Mouse (Mus musculus) A20 (cell line): ENCODE data around the gene Gm281.

Experiments
- DNase-seq: peaks from one replicate; pipeline ENCODE4 v3.0.0-alpha.2; 2011; ENCODE audit warnings: low read depth, low spot score

The Gm281 gene

GRCm38 (mm10) chr14:13812801-13813479, 101.3 kb downstream of the Gm281 start:
- DNase-seq, result no peak

- DNase-seq, result no peak
Measured at GRCm38 (mm10) chr14:13790446-13790845, 123.8 kb downstream of the Gm281 start.

- DNase-seq, result no peak
Measured at GRCm38 (mm10) chr14:13790001-13790400, 124.3 kb downstream of the Gm281 start.

GRCm38 (mm10) chr14:13782970-13783369, 131.3 kb downstream of the Gm281 start:
- DNase-seq, result no peak

- DNase-seq, result no peak
Measured at GRCm38 (mm10) chr14:13778383-13778782, 135.9 kb downstream of the Gm281 start.

- DNase-seq, result no peak
Measured at GRCm38 (mm10) chr14:13771163-13771562, 143.1 kb downstream of the Gm281 start.

GRCm38 (mm10) chr14:13770686-13771085, 143.6 kb downstream of the Gm281 start:
- DNase-seq, result no peak
